Mouse (Mus musculus) midbrain, embryonic 13.5 days (tissue): ENCODE data around the gene Gm45208. TPM values are rescaled to one million over a fixed set of nuclear protein-coding genes. Genes with fewer than 3 reads are reported as not detected.
A peak's percentile ranks its signal among the peaks of the same experiment; 100 is the strongest.

Experiments
- ATAC-seq: fragments of 200-750 bp; cut with Nextera tagmentation; 2 replicates; pipeline ENCODE4 v1.8.0; 2017; ENCODE audit warnings: mild to moderate bottlenecking, moderate TSS enrichment, moderate library complexity
- H3K27ac ChIP-seq: fragments of 300-500 bp; sonication (generic); 2 replicates; pipeline ENCODE4 v1.5.1; 2015; ENCODE audit warnings: inconsistent platforms, mild to moderate bottlenecking, moderate library complexity
- H3K27me3 ChIP-seq: fragments of 300-500 bp; sonication (generic); 2 replicates; pipeline ENCODE4 v1.6.1; 2015; ENCODE audit warnings: mild to moderate bottlenecking, inconsistent platforms
- H3K36me3 ChIP-seq: fragments of 300-500 bp; sonication (generic); 2 replicates; pipeline ENCODE4 v1.6.1; 2015; ENCODE audit warnings: mild to moderate bottlenecking, inconsistent platforms
- H3K4me1 ChIP-seq: fragments of 300-500 bp; sonication (generic); replicated peaks from 2 replicates; pipeline ENCODE4 v1.6.1; 2015; ENCODE audit warnings: inconsistent platforms
- H3K4me2 ChIP-seq: fragments of 300-500 bp; sonication (generic); replicated peaks from 2 replicates; pipeline ENCODE4 v1.6.1; 2015; ENCODE audit warnings: moderate library complexity, mild to moderate bottlenecking, inconsistent platforms
- H3K4me3 ChIP-seq: fragments of 300-500 bp; sonication (generic); replicated peaks from 2 replicates; pipeline ENCODE4 v1.5.1; 2015; ENCODE audit warnings: mild to moderate bottlenecking, inconsistent platforms
- H3K9ac ChIP-seq: fragments of 300-500 bp; sonication (generic); replicated peaks from 2 replicates; pipeline ENCODE4 v1.6.1; 2015; ENCODE audit warnings: mild to moderate bottlenecking, inconsistent platforms
- H3K9me3 ChIP-seq: fragments of 300-500 bp; sonication (generic); 2 replicates; pipeline ENCODE4 v1.6.1; 2016; ENCODE audit warnings: mild to moderate bottlenecking, inconsistent platforms
- WGBS: fragments of 180-500 bp; shearing (Covaris S2); methylation state at CpG from one replicate; pipeline ENCODE4 v1.1.7; 2015; 5-methylcytosine and 5-hydroxymethylcytosine counted together
- polyA plus RNA-seq: library from polyadenylated mRNA; unstranded; fragments of >200 nt; fragmentation: Nextera tagmentation; extraction: Ambion mirVana; gene quantifications from 2 replicates; pipeline ENCODE4 v1.2.1, GENCODE M21; 2015

Gene Gm45208
- not detected in 2 replicates for polyA plus RNA-seq

DNA sequence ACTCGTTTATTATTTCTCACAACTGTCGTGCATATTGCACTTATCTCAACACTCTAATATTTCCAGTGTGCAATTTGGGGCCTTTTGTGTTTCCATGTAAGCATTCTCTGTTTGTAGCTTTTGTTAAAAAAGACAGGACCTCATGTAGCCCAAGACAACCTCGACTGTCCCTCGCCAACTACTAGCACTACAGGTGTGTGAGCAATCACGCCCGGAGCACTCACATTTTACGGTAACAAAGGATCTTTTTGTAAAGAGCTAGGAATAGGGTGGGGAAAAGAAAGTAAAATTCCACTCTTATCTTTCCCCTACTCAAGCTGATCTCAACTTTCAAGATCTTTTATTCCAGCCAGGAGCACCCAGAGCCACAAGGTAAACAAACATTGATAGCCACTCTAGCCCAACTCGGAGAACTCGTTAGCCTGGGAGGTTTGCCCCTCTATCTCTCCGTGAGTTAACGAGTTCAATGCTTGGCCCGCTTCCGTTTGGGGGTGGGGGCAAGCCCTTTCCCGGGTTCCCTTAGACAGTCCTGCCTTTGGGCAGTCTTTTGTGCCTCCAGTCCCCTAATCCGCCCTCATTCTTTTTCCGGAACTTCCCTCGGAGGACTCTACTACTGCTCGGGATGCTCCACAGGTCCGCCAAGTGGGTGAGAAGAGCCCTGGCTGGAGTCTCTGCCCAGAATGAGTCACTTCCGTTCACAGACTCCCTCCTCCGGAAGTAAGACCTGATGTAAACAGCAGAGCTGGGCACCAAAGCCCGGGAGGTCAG is at the start of gene Gm45208:
Gm45208 (plus strand) TSS at position 732 of the 768 bp plus-strand sequence.
- peaks cover 9% of the 10 kb centered on the region for H3K4me1 ChIP-seq
- H3K9ac ChIP-seq, result peak within 1 kb of the TSS; percentile 59
- peak; percentile 93 for ATAC-seq
- H3K9me3 ChIP-seq, result no peaks in the 10 kb centered on the region
- peak within 1 kb of the TSS; percentile 90 for H3K27ac ChIP-seq
- H3K4me2 ChIP-seq, result peak within 1 kb of the TSS; percentile 69
- 30% methylated on average over 22 of the region's 22 CpGs for WGBS
- H3K36me3 ChIP-seq, result peaks cover 12% of the 10 kb centered on the region
- no peaks in the 10 kb centered on the region for H3K27me3 ChIP-seq
- H3K4me3 ChIP-seq, result peak within 1 kb of the TSS; percentile 54

DNA sequence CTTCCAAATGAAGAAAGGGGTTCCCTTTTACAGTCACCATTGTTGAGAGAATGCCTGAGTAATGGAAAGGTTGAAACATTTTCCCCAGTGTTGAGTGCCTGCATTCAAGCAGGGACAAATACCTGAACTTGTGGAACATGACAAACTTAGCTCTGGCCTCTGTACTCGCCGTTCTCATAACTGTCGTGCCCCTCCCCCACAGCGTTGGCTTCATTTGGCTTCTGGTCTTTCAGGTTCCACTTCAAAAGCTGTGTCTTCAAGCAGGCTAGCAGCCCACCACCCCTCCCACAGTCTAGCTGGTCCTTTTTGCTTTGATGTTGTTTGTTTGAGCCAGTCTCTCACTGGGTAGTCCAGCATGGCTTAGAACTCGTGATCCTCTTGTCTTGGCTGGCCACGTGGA is 49.3 kb upstream of the Gm45208 start:
- Histone ChIP-seq H3K27ac (no peak overlapping the region), H3K9me3 (no peaks in the 10 kb centered on the region), H3K4me3 (no peak overlapping the region), H3K9ac (no peak overlapping the region), H3K27me3 (0 out of 2 replicates have a peak, but pooled peaks cover 2% of the 10 kb centered on the region), H3K4me2 (no peak overlapping the region), H3K36me3 (no peaks in the 10 kb centered on the region), H3K4me1 (0 out of 2 replicates have a peak, but pooled peaks cover 4% of the 10 kb centered on the region)
- 52% methylated on average over 6 of the region's 6 CpGs for WGBS
- no peak for ATAC-seq

DNA sequence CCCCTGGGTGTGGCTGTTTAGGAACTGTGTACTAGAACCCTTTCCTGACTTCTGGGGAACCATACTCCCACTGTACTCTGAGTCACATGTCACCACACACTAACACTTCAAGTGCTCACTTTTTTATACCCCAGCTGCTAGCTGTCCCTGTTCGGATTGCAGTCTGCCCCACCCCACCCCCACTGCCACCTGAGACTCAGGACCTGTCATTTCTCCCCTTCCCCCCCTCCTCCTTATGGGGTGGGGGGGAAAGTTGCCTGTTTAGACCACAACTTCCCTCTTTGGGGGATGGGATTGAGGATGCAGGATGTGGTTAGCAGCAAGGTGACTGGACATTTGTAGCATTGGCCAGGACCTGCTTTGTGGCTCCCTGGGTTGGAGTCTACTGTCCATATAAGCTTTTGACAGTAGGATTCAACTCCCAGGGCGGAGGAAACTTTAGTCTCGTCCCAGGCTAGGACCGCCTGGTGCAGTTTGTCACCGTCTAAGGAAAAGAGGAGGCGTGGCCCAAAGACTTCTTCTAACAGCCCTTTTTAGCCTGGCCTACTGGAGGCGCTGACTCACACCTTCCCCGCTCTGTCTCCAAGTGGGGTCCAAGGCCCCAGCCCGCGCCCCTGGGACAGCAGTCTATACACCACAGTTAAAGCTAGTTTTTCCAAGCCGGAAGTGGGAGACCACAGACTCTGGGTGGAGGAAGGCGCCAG is 48.3 kb upstream of the Gm45208 start:
- H3K27me3 ChIP-seq, result 0 out of 2 replicates have a peak, but pooled peaks cover 2% of the 10 kb centered on the region
- H3K9me3 ChIP-seq, result no peaks in the 10 kb centered on the region
- no peaks in the 10 kb centered on the region for H3K36me3 ChIP-seq
- 0 out of 2 replicates have a peak, but pooled peaks cover 4% of the 10 kb centered on the region for H3K4me1 ChIP-seq
- no peak overlapping the region for H3K27ac ChIP-seq
- no peak overlapping the region for H3K4me3 ChIP-seq
- 36% methylated on average over 12 of the region's 12 CpGs for WGBS
- ATAC-seq, result no peak
- no peak overlapping the region for H3K4me2 ChIP-seq
- H3K9ac ChIP-seq, result no peak overlapping the region

GRCm38 (mm10) chrX:7674284-7675000 is 47.6 kb upstream of the Gm45208 start:
- Histone ChIP-seq H3K4me2 (peak overlapping the region; percentile 43), H3K9ac (no peak overlapping the region)

DNA sequence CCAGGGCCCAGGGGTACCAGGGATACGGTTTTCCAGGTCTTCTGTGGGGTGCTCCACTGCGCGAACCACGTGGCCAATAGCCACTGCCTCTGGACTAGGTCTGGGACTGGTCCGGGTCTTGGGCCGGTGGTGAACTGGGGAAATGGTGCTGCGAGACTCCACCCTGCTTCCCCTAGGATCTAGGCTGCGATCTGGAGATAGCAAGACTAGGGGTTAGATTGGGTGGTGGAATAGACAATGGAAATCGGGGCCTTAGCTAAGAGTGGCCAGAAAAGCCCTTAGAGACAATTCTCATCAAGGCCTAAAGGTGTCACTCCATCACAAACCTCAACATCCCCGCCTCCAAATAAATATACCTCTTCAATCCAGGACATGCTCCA is 47.1 kb upstream of the Gm45208 start:
- Histone ChIP-seq H3K4me2 (peak overlapping the region; percentile 43), H3K9ac (no peak overlapping the region)

More at GRCm38 (mm10) chrX:7674284-7675000, 47.6 kb upstream of the Gm45208 start:
- H3K4me3 ChIP-seq, result peak overlapping the region; percentile 19
- 0 out of 2 replicates have a peak, but pooled peaks cover 2% of the 10 kb centered on the region for H3K27me3 ChIP-seq
- no peaks in the 10 kb centered on the region for H3K36me3 ChIP-seq
- H3K27ac ChIP-seq, result no peak overlapping the region
- 39% methylated on average over 28 of the region's 28 CpGs for WGBS
- H3K4me1 ChIP-seq, result 0 out of 2 replicates have a peak, but pooled peaks cover 4% of the 10 kb centered on the region
- no peaks in the 10 kb centered on the region for H3K9me3 ChIP-seq
- peak; percentile 9; the same call in 1 of the 2 replicates for ATAC-seq

GRCm38 (mm10) chrX:7678986-7679385 is 43.1 kb upstream of the Gm45208 start:
- 46% methylated on average over 3 of the region's 3 CpGs for WGBS

More for the DNA sequence above, 47.1 kb upstream of the Gm45208 start:
- Histone ChIP-seq H3K4me3 (peak overlapping the region; percentile 19), H3K9me3 (no peaks in the 10 kb centered on the region), H3K4me1 (0 out of 2 replicates have a peak, but pooled peaks cover 4% of the 10 kb centered on the region), H3K27ac (no peak overlapping the region), H3K27me3 (0 out of 2 replicates have a peak, but pooled peaks cover 2% of the 10 kb centered on the region), H3K36me3 (no peaks in the 10 kb centered on the region)
- peak; percentile 18; the same call in 1 of the 2 replicates for ATAC-seq
- WGBS, result 43% methylated on average over 10 of the region's 10 CpGs

DNA sequence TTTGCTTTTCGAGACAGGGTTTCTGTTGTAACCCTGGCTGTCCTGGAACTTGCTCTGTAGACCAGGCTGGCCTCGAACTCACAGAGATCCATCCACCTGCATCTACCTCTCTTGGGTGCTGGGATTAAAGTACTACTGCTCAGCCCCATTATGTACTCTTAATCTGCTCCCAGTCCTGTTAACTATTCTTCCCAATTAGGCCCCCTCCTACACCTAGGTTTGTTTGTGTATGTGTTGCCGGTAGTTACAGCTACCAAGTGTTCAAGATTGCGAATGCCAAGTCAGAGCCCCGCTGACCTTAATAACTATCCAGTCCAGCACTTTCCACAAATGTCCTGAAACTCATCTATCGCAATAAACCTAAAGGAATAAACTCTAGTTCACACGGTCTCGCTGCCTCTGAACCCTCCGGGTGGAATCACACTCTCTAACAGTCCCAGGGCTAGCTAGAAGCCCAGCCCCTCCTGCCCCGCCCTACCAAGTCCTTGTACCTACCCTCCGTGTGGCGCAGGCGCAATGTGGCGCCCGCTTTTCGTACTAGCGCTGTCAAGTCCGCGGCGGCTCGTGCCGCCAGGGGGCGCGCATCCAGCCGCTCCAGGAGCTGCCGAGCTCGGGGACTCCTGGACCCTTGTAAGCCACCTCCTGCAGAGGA is 42.5 kb upstream of the Gm45208 start:
- H3K4me3 ChIP-seq, result peak overlapping the region; percentile 28
- no peak overlapping the region for H3K27ac ChIP-seq
- ATAC-seq, result peak; percentile 95
- no peaks in the 10 kb centered on the region for H3K4me1 ChIP-seq
- H3K27me3 ChIP-seq, result no peaks in the 10 kb centered on the region
- peak overlapping the region; percentile 49 for H3K4me2 ChIP-seq
- 18% methylated on average over 27 of the region's 27 CpGs for WGBS
- no peaks in the 10 kb centered on the region for H3K9me3 ChIP-seq
- no peaks in the 10 kb centered on the region for H3K36me3 ChIP-seq
- no peak overlapping the region; the same call in 1 of the 2 replicates for H3K9ac ChIP-seq

More at GRCm38 (mm10) chrX:7678986-7679385, 43.1 kb upstream of the Gm45208 start:
- no peaks in the 10 kb centered on the region for H3K27me3 ChIP-seq
- H3K4me3 ChIP-seq, result no peak overlapping the region
- H3K27ac ChIP-seq, result no peak overlapping the region
- H3K9me3 ChIP-seq, result no peaks in the 10 kb centered on the region
- H3K36me3 ChIP-seq, result no peaks in the 10 kb centered on the region
- no peaks in the 10 kb centered on the region for H3K4me1 ChIP-seq
- no peak overlapping the region for H3K4me2 ChIP-seq
- ATAC-seq, result no peak
- H3K9ac ChIP-seq, result no peak overlapping the region

- H3K9ac ChIP-seq, result no peak overlapping the region; the same call in 1 of the 2 replicates
- no peaks in the 10 kb centered on the region for H3K4me1 ChIP-seq
- no peak overlapping the region for H3K27ac ChIP-seq
- WGBS, result 32% methylated on average over 12 of the region's 12 CpGs
- peak; percentile 69; the same call in 1 of the 2 replicates for ATAC-seq
- H3K4me3 ChIP-seq, result peak overlapping the region; percentile 28
- H3K4me2 ChIP-seq, result peak overlapping the region; percentile 49
- no peaks in the 10 kb centered on the region for H3K9me3 ChIP-seq
- H3K27me3 ChIP-seq, result no peaks in the 10 kb centered on the region
- no peaks in the 10 kb centered on the region for H3K36me3 ChIP-seq
These were observed 42.0 kb upstream of the Gm45208 start for GRCm38 (mm10) chrX:7680057-7680412.

DNA sequence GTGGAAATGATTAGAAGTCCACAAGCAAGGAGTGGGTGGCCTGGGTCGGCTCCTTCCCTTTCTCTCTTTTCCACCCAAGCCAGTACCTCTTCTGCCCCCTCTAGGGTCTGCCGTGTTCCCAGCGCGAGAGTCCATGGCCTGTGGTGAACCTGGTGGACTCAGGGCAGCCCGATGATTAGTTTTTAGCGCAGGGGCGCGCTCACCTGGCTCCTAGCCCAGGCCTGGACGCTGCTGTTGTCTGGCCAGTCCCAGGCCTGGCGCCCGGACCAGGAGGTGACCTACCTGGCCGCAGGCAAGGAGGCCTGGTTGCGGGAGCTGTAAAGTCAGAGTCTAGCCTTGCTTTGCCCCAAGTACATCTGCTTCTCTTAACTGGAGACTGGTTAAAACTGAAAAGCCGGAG is 41.2 kb upstream of the Gm45208 start, which contains the start of gene Magix:
Magix (minus strand) TSS at position 388 of the 400 bp plus-strand sequence.
- 75% methylated on average over 14 of the region's 14 CpGs for WGBS
- Histone ChIP-seq H3K36me3 (no peaks in the 10 kb centered on the region), H3K27me3 (no peaks in the 10 kb centered on the region), H3K9me3 (no peaks in the 10 kb centered on the region), H3K27ac (no peak within 1 kb of the TSS), H3K4me1 (no peaks in the 10 kb centered on the region), H3K4me3 (peak within 1 kb of the TSS; percentile 28), H3K9ac (no peak within 1 kb of the TSS), H3K4me2 (peak within 1 kb of the TSS; percentile 49)
- ATAC-seq, result 0 out of 2 replicates have a peak, but pooled peaks have one; percentile 9

GRCm38 (mm10) chrX:7688321-7688720 is 33.7 kb upstream of the Gm45208 start:
- H3K4me2 ChIP-seq, result no peak overlapping the region
- H3K36me3 ChIP-seq, result no peaks in the 10 kb centered on the region
- 98% methylated on average over 2 of the region's 2 CpGs for WGBS
- ATAC-seq, result no peak
- no peaks in the 10 kb centered on the region for H3K4me1 ChIP-seq
- no peak overlapping the region for H3K9ac ChIP-seq
- no peaks in the 10 kb centered on the region for H3K9me3 ChIP-seq
- H3K27ac ChIP-seq, result no peak overlapping the region
- no peaks in the 10 kb centered on the region for H3K27me3 ChIP-seq
- H3K4me3 ChIP-seq, result no peak overlapping the region

DNA sequence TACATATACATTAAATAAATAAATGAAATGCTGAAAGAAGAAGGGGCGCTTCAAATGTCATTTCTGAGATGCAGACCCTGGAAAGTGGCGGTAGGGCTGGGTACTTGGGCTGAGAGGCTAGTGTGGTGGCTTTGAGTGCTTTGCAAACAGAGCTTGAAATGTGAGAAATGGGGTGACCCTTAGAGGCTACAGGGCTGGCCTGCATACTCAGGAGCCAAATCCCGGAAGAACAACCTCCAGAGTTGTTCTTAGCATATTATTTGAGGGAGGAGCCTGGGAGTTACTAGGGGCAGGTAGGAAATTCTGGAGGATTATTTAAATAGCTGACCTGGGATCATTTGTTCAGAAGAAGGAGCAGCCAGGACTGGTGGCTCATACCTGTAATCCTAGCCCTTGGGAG is 31.6 kb upstream of the Gm45208 start:
- Histone ChIP-seq H3K4me3 (no peak overlapping the region), H3K27me3 (no peaks in the 10 kb centered on the region), H3K27ac (no peak overlapping the region), H3K9ac (no peak overlapping the region), H3K4me1 (no peaks in the 10 kb centered on the region), H3K9me3 (no peaks in the 10 kb centered on the region), H3K4me2 (no peak overlapping the region), H3K36me3 (no peaks in the 10 kb centered on the region)
- no peak for ATAC-seq
- 71% methylated on average over 3 of the region's 3 CpGs for WGBS
